Mouse (Mus musculus) ovary, adult 10 weeks (tissue): ENCODE results near the gene Gdpgp1. TPM values are rescaled to one million over a fixed set of nuclear protein-coding genes. Genes with fewer than 3 reads are reported as not detected.

Source experiments
- polyA plus RNA-seq: library from polyadenylated mRNA; stranded (reverse); fragments of 350-450 nt; fragmentation: Illumina TruSeq; extraction: RNeasy Lipid Tissue Mini Kit (QIAGEN cat#74804); gene quantifications from one replicate; pipeline ENCODE4 v1.2.3, GENCODE M21; 2014

The Gdpgp1 gene
- polyA plus RNA-seq, result 1.5 TPM

GRCm38 (mm10) chr7:80232489-80233029 is at the start of gene Gdpgp1, which contains the start of gene Cib1:
Gene Gdpgp1 (plus strand): TSS chr7:80232865.
Gene Cib1 (minus strand): TSS chr7:80232813.

GRCm38 (mm10) chr7:80186531-80187296 is 46.0 kb upstream of the Gdpgp1 start, which contains the start of gene Sema4b:
Gene Sema4b (plus strand): TSS chr7:80186841.

GRCm38 (mm10) chr7:80246148-80246721 is 13.6 kb downstream of the Gdpgp1 start, which contains the start of gene Ttll13:
Gene Ttll13 (plus strand): TSS chr7:80246376.

GRCm38 (mm10) chr7:80260625-80261371 is 28.1 kb downstream of the Gdpgp1 start, which contains the start of gene Ngrn:
Gene Ngrn (plus strand): TSS chr7:80261215.

GRCm38 (mm10) chr7:80268897-80269750 is 36.5 kb downstream of the Gdpgp1 start, which contains the start of gene Vps33b:
Gene Vps33b (plus strand): TSS chr7:80269649.

Other genes starting within 250 kb of the Gdpgp1 start
- 1.1 TPM for gene Zfp710, start 208.1 kb upstream of the Gdpgp1 start, polyA plus RNA-seq
- 4.9 TPM for gene Idh2, start 117.5 kb upstream of the Gdpgp1 start, polyA plus RNA-seq
- 1.7 TPM for gene Sema4b, start 46.0 kb upstream of the Gdpgp1 start, polyA plus RNA-seq
- 5.0 TPM for gene Cib1, start 52 bp upstream of the Gdpgp1 start, polyA plus RNA-seq
- gene Ttll13, start 13.5 kb downstream of the Gdpgp1 start, polyA plus RNA-seq, result 0.43 TPM
- 14.1 TPM for gene Ngrn, start 28.4 kb downstream of the Gdpgp1 start, polyA plus RNA-seq
- 3.7 TPM for gene Vps33b, start 36.8 kb downstream of the Gdpgp1 start, polyA plus RNA-seq
- 117 TPM for gene Prc1, start 61.6 kb downstream of the Gdpgp1 start, polyA plus RNA-seq
- gene Rccd1, start 91.6 kb downstream of the Gdpgp1 start, polyA plus RNA-seq, result 3.0 TPM
- gene Unc45a, start 108.1 kb downstream of the Gdpgp1 start, polyA plus RNA-seq, result 4.1 TPM
- gene Hddc3, start 110.2 kb downstream of the Gdpgp1 start, polyA plus RNA-seq, result 20.4 TPM
- 24.3 TPM for gene Man2a2, start 138.5 kb downstream of the Gdpgp1 start, polyA plus RNA-seq
- gene Fes, start 155.1 kb downstream of the Gdpgp1 start, polyA plus RNA-seq, result not detected
- gene Furin, start 172.6 kb downstream of the Gdpgp1 start, polyA plus RNA-seq, result 1.2 TPM